Mouse (Mus musculus): Measurements from ENCODE around the gene Vmn1r1.
"Not testable (repeated sequence)": the region's sequence is repeated elsewhere in the genome, so short reads cannot be mapped to it uniquely, and the experiment has no call there.

Vmn1r1 gene

DNA sequence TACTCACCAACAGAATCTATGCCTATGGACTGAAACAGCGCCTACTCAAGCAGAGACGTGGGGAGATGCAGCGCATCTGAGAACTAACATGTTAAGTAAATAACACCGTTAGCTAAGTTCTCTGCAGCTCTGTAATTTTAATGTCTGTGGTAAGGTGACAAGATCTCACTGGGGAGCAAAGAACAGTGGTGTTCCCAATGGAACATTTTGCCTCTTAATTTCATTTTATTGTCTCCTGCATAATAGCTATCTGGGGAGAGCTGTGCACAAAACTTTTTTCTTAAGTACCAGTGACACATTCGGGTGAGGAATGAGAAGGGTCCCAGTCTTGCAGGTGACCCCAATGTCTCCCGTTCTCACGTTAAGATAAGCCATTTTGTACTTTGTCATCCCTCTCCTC, at the start of gene Vmn1r1:
Vmn1r1 (minus strand) TSS at position 101 of the 400 bp plus-strand sequence.
- DNase-seq, result no peak

DNA sequence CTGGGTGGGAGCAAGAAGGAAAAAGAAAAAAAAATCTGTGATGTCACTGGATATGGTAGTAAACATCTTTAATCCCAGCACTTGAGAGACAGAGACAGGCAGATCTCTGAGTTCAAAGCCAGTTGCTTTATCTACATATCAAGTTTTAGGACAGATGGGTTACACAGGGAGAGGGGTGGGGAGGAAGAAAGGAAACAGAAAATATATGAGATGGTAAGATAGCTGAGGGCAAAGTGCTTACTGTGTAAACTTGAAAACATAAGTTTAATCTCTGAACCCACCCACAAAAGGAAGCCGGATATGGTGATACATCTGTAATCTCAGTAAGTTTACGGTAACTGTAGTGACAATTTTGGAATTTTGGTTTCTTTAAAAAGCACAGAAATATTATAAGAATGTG, 46.0 kb upstream of the Vmn1r1 start:
- DNase-seq, result no peak

DNA sequence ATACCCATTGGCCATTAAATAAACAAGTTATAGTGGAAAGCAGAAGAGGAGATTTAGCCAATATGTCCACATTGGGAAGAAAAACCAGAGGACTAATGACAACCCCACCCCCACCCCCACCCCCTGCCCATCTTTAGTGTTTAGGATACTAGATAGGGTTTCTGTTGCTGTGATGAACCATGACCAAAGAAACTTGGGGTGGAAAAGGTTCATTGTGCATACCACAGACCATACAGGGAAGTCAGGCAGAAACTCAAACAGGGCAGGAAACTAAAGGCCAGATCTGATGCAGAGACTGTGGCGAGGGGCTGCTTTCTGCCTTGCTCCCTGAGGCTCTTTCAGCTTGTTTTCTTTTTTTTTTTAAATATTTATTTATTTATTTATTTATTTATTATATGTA, 28.3 kb upstream of the Vmn1r1 start:
- no peak for DNase-seq

DNA sequence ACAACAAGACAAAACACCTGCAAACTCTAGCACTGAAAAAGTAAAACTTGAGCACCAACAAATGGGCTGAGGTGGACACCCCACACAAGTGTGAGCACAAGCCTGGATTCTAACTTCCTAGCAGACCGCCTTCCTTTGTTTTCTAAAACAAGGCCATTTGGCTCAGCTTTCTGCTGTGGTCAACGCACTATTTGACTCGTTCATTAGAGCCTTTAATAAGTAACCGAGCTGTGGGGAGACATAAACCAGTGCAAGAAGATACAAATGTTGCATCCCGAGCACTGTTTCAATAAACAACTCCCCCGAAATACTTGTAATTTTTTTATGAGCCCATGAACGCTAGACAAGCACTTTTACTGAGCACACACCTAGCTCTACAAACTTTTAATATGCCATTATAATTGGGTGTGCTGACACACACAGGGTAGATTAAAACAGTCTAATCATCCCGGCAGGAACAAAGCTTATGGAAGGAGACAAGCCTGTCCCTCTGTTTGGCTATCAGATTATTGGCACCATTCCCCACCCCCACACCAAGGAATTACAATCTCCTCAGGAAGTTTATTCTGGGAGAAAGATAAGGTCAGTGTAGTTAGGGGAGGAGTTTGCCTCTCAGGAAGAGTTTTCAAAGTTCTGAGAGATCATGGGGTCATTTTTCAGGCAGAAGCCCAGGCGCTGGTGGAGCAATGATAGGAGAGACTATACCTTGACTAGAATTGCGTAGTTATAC, 27.7 kb upstream of the Vmn1r1 start:
- peak in 1 of 2 experiments; percentile 22 for DNase-seq

DNA sequence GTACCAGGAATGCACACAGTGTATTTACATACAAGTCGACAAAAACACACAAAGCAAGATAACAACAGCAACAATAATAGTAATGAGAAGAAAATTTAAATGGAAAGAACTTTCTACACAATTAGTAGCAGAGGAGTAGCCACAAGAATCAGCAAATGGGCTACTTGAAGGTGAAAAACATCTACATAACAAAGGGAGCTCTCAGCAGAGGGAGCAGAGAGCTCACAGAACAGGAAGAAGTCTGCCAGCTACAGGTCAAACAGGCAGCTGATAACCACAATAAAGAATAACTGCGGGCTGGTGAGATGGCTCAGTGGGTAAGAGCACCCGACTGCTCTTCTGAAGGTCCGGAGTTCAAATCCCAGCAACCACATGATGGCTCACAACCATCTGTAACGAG, 26.9 kb upstream of the Vmn1r1 start:
- DNase-seq, result no peak

DNA sequence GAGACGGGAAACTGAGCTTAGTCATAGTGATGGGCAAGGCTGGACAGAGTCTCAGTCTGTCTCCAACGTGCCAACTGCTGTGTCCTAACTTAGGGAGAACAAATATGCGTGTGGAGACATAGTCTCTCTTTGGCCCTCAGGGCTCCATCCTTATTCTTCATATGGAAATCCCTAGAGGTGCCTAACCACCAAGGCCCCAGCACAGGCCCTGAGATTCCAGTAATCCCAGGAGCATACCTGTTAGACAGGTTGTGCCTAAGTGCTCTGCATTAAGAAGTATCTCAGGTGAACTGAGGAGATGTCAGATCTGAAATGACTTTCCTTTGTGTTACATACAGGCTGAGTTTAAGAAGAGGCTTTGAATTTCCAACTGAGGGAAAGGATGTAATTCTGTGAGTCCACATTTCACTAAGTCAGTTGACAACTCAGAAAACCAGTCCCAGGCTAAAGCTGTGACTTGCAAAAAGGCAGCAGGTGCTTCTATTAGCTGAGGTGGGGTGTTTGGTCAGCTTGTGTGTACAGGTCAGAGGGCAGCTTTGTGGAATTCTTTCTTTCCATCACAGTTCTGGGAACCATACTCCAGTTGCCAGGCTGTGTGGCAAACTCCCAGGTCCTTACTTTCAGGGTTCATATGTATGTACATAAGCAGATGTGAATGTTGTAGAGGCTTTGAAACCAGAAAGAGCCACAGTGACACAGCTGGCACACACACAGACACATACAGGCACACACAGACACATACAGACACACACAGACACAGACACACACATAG, 25.6 kb upstream of the Vmn1r1 start:
- DNase-seq, result no peak

DNA sequence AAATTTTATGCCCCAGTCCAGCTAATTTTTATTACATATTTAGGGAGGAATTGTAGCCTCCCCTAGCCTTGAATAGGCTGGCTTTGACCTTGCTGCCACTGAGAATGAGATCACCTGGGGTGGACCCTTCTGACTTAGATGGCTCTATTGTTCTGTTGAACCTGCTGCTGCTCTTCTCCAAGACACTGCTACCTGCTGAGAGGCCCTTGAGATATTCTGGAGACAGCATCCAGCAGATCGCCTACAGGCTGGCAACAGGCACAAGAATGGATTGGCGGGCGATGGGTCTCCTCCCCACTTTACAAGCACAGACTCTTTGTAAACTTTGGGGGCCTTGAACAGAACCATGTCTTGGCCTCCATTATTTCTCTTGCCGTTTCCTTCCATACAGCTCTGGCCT, 18.2 kb upstream of the Vmn1r1 start:
- not testable (repeated sequence) for DNase-seq

DNA sequence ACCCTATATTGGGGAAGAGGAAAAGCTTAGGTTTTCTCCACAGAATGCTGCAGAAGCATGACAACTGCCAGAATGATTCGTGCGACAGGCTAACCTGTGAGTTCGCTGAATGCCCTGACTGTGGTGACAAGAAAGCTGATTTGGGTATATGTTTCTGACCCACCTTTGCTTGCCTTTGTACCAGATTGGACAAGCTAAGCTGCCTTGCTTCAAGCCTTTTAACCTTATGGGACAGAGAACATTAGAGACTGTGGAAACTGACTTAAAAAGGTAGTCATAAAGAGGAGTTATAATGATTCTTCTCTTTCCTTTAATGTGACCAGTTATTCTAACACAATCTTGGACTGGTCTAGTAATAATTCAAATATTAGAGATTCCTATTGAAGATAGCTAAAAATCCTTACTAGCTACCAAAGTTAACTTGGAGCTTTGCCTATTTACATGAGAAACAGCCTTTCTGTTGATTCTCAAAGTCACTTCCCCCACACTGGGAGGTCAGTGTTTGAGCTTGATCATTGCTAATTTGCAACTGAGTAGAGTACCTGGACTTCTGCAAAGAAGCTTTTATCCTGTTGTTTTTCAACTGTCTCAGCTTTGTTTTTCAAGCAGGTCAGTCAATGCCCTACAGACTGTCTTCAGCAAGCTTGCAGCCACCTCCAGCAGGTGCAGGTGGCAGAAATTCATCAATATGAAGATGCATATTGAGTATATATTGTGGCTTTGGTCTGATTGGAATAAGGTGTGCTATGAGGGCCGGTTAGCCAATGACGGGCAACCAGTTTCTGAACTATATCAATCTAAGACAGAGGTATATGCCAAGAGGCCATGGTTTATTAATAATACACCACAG, 17.4 kb upstream of the Vmn1r1 start:
- no peak for DNase-seq

DNA sequence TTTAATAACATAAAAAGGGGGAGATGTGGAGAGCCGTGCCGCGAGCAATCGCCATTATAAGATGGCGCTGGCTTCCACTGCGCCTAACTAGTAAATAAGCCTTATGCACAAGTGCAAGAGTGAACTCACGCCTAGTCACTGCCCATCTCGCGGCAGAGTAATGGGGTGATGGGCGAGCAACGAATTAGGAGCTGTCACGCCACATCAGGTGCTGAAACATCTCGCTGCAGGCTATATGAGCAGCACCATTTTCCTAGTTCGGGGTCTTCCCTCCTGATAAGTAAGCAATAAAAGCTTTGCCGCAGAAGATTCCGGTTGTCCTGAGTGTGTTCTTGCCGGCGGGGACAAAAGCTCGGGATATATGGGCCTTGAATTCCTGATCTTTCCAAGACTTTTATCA, 12.7 kb upstream of the Vmn1r1 start:
- DNase-seq, result not testable (repeated sequence)

DNA sequence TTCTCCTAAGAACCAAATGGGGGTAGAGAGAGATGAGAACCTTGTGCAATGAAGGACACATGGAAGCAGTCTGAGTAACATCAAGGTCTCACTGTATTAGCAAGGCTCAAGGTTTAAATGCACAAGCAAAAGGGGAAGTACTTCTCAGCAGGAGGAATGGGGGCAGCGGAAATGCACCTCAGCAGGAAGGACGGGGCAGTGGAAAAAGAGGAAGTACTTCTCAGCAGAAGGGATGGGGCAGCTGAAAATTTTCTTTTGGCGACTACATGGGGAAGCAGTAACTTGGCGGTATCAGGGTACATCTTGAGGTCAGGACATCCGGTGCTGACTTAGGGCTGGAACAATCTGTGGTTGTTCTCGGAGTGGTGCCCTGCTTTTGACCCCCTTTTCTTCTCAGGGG, 5.9 kb upstream of the Vmn1r1 start:
- DNase-seq, result not testable (repeated sequence)

DNA sequence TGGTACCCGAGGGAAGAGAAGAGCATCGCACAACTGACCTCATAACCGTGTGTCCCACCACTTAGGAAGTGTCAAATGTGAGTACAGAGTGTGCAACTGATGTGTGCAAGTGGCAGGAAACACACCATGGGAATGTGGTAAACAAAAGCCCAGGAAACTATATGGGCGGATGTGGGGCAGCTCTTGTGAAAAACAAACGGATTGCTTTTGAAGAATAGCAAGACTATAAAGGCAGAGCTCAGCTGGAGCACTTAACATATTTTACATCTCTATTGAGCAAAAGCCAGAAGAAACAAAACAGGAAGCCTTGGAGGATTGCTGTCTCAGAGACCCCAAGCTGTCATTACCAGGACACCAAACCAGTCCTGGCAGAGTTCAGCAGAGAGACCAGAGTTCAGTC, 1.3 kb downstream of the Vmn1r1 start:
- no peak for DNase-seq

DNA sequence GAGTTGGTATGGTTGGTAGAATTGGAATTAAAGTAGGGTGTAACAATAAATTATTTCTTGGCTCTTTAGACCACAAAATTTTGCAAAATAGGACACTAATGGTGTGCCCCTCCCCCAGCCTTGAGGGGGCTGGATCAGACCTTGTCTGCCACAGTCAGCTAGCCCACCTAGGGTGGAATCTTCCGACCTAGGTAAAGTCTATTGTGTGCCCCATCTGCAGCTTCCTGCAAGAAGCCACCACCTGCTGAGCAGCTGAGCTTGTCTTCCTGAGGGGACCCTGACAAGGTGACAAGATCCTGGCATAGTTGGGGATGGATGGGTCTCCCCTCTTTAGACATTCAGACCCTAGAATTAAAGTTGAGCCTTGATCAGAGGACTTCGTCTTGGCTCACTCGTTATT, 4.7 kb downstream of the Vmn1r1 start:
- no peak for DNase-seq

DNA sequence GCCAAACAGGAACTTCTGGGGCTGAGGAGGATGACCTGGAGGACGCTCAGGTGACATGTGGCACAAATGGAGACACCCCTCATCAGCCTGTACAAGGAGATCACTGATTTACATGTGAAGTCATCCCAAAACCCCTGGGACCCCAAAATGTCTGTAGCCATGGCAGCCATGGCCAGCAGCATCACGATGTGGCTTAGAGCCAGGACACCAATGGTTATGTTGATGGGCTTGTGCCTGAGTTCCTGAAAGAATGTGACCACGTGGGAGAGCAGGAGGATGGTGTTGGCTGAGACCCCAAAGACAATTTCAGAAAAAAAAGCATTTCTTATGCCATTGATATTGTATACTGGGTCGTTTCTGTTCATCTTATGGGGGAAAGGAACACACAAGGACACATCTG, 6.6 kb downstream of the Vmn1r1 start:
- no peak for DNase-seq

DNA sequence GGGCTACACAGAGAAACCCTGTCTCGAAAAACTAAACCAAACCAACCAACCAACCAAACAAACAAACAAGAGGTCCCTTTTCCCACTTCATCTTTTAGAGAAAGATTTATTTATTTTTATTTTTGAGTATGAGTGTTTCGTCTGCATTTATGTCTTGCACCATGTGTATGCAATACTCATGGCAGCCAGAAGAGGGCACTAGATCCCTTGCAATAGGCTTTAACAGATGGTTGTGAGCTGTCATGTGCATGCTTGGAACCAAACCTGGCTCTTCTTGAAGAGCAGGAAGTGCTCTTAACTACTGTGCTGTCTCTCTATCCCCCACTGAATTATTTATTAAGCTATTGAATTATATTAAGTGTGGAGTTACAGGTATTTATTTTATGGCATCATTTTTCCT, 14.3 kb downstream of the Vmn1r1 start:
- peak in 1 of 2 experiments; percentile 24 for DNase-seq

DNA sequence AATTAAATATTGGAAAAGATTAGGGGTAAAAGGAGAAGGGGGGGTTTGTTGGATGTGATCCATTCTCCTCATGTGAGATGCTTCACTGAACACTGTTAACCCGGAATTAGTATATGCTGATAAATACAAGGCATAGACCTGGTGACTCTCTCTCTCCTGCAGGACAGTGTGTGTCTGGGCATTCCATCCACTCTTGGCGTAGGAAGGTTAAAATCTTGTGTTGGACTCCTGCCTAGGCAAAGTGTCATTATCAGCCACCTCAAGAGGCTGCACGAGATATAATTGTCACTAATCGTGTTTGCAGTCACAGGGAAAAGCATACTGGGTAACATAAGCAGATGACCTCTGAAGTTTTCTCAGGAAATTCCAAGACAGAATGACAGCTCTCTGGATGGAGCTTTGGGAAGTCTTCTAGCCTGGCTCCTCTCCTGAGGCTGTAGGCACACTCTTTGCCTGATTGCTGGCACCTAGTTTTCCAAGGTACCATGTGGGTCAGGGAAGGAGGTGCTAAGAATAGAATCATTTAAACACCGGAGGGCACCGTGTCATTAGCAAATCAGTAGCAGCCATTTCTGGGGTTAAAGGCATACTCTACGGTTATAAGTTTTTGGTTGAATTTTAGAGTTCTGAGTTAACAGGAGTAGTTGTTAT, 15.3 kb downstream of the Vmn1r1 start:
- no peak for DNase-seq

DNA sequence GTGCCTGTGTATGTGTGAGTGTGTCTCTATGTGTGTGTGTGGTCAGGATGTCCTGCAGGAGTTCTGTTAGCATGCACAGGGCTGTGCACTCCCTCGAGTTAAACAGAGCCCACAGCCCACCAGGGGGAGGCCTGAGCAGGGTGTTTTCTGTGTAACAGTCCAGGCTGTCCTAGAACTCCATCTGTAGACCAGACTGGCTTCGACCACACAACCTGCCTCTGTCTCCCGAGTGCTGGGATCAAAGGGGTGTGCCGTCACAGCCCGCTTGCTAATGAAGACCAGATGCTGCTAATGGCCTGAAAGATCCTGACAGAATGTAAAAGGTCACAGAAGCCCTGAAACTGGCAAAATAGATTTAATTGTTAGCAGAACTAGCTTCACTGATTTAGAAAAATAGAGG, 18.7 kb downstream of the Vmn1r1 start:
- DNase-seq, result no peak

DNA sequence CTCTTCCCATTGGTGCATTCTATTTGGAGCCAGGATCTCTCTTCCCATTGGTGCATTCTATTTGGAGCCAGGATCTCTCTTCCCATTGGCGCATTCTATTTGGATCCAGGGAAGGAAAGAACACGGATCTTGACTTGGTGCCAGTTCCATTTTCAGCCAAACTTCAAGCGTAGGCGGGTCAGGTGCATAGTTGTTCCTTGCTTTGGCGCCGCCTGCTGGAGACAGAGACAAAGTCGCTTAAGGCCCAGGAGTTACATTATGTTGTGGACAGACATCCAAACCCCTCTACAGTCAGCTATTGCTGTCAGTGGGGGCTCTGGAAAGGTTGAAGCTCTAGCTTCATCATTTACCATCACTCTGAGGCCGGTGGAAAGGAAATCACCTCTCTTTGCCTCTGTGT, 21.0 kb downstream of the Vmn1r1 start:
- peak in 1 of 2 experiments; percentile 17 for DNase-seq

DNA sequence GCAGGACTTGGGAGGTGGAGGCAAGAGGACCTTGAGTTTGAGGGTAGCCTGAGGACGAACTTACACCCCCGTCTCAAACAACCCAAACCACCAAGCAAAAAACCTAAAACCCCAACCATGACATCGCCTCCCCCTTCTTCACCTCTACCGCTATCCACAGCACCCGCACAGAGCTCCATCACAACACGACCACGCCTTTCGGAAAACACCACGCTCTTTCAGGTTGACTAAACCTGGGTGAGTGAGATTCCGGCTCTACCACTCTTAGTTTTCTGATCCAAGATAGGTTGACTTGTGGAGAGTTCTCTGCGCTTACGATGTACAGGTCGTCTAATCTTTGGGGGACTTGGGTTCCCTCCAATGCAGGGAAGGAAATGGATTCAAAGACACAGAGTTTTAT, 21.6 kb downstream of the Vmn1r1 start:
- DNase-seq, result no peak

DNA sequence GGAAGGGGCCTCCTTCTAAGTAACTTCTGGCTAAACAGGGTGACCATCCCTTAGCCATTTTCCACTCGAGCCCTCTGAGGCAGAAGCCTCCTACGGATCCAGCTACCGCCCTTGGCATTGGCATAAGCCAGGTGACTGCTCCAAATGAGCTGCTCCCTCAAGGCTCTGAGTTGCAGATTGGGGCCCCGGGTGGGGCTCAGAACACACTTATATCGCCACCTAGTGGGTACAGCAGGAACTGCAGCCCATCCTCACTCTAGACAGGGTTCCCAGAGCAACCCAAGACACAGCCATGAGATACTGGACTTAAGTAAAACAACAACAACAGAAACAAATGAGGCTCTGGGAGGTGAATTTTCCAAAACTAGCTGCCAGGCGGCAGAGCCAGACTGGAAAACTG, 23.9 kb downstream of the Vmn1r1 start:
- peak; percentile 50 to 80 for DNase-seq

DNA sequence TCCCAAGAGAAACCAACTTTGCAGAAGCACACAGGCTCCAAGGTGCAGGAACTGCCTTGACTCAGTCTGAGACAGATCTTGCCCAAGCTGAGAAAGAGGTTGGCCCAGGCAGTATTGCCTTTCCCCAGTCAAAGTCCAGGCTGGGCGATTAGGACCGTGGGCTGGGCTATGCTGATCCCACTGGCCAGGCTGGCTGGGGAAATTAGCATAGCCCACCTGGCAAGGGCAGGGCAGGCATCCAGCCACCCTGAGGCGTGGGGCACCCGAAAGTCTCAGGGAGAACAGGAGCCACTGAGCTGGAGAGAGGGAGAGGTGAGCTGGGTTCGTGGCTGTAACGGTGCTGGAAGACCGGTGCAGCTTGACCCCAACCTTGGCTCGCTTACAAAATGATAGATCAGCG, 24.3 kb downstream of the Vmn1r1 start:
- DNase-seq, result no peak

DNA sequence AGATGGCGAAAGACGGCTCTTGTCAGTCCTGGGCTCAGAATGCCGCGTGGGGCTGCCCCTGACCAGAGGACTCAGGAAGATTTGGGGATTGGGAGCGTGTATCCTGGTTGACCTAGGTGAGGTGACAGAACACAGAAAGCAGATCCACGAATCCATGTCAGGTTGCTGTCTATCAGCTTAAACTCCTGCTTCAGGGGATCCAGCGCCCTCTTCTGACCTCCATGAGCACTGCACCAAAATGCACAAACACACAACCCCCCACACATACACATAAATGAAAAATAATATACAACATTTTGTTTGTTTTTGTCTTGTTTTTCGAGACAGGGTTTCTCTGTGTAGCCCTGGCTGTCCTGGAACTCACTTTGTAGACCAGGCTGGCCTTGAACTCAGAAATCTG, 26.1 kb downstream of the Vmn1r1 start:
- DNase-seq, result no peak

DNA sequence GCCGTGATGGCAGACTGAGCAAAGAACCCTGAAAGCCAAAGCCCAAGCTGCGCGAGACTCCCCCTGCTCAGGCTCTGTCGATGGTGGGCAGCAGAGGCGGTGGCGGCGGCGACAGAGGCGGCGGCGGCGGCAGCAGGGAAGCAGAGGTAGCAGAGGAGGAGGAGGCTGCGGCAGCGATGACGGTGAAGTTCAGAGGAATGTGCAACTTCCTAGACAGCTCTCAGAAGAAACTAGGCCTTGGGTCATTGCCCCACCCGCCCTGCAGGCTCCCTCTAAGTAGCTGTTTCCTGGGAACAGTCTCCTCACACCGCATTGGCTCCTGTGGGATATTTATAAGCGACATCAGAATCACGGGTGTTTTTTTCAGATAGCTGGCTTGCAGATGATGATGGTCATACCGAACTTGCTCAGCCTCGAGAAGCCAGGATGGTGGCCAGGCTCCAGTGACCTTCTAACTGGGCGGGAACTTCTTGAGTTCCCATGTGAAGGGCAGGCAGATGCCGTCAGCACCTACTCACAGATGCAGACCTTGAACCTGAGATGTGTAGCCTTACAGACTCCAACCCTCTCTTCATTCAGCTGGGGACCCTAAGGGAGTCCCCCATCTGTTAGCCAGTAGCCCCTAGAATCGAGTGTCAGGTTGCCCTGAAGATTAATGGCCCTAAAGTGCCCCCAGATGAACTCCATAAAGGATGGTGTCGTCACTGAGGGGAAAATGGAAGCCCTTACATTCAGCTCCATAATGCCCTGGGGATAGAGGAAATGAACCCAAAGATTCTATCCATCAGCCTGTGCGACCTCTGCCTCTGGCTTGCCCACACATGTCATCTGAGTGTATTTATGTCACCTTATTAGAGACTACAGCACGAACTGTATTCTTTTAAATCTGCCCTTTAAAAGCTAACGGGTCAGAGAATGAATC, 26.8 kb downstream of the Vmn1r1 start:
- no peak for DNase-seq
